Mouse (Mus musculus) small intestine, adult 2 months (tissue): ENCODE results near the gene Mipep.

Experiments
- CTCF ChIP-seq: fragments of 200-500 bp; IDR thresholded peaks from 2 replicates; pipeline ENCODE4 v1.5.1; 2012; ENCODE audit warnings: low read depth, mild to moderate bottlenecking, control low read depth, inconsistent platforms, low read length, moderate library complexity, mixed read lengths; ENCODE audit not compliant: insufficient replicate concordance, insufficient read length; ENCODE audit errors: extremely low read depth
- POLR2A ChIP-seq: fragments of 200-500 bp; IDR thresholded peaks from 2 replicates; pipeline ENCODE4 v1.6.1; 2012; ENCODE audit warnings: low read depth, mild to moderate bottlenecking, control low read depth, inconsistent platforms, low read length, moderate library complexity

DNA sequence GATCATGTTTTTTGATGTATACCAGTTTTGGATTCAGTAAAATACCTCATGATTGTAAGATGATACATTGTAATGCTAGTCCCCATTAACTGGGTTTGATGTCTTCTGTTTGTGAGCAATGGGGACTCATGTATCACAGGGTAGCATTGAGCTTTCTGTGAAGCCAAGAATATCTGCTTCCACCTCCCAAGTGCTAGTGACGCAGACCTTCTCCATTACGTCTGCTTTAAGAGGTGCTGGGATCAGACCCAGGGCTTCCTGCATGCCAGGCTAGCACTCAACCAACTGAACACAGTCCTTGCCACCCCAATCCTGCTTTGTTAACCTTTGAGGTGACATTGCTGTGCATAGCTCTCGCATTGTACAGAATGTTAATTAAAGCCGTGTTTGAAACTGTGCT lies 14.3 kb downstream of the Mipep start:
- TF ChIP-seq CTCF (no peak), POLR2A (no peak)
